Mouse (Mus musculus) lung, adult 2 months (tissue): Measurements from ENCODE around the gene Cdc42ep4. TPM values are rescaled to one million over a fixed set of nuclear protein-coding genes. Genes with fewer than 3 reads are reported as not detected.
A peak's percentile ranks its signal among the peaks of the same experiment; 100 is the strongest.

Experiments used
- DNase-seq: peaks from one replicate; pipeline ENCODE4 v3.0.0; 2022
- H3K4me1 ChIP-seq: fragments of 200-500 bp; 2 replicates; pipeline ENCODE4 v1.6.1; 2011; ENCODE audit warnings: low read length; ENCODE audit not compliant: control insufficient read depth, insufficient read depth
- H3K4me3 ChIP-seq: fragments of 200-500 bp; replicated peaks from 2 replicates; pipeline ENCODE3; 2011; ENCODE audit warnings: low read depth, mild to moderate bottlenecking, control low read depth, low read length; ENCODE audit errors: extremely low read depth
- CTCF ChIP-seq: fragments of 200-500 bp; IDR thresholded peaks from 2 replicates; pipeline ENCODE4 v1.5.1; 2011; ENCODE audit warnings: mild to moderate bottlenecking, low read length, control low read depth; ENCODE audit not compliant: insufficient read depth
- POLR2A ChIP-seq: fragments of 200-500 bp; IDR thresholded peaks from 2 replicates; pipeline ENCODE4 v1.6.1; 2011; ENCODE audit warnings: low read depth, mild to moderate bottlenecking, control low read depth, low read length, borderline replicate concordance; ENCODE audit errors: extremely low read depth
- WGBS: fragments of 180-500 bp; shearing (Covaris S2); methylation state at CpG from one replicate; pipeline ENCODE4 v1.1.7; 2018; 5-methylcytosine and 5-hydroxymethylcytosine counted together
- polyA plus RNA-seq: library from polyadenylated mRNA; depleted of rRNA; stranded (reverse); fragments of >200 nt; gene quantifications from 2 replicates; pipeline ENCODE4 v1.2.3, GENCODE M21; 2012

Cdc42ep4 gene
- polyA plus RNA-seq, 1 experiment, result 80.4 TPM

- WGBS, result 92% methylated on average over 10 of the region's 10 CpGs
- Histone ChIP-seq H3K4me1 (peaks cover 14% of the 10 kb centered on the region), H3K4me3 (no peak overlapping the region)
- no peak for DNase-seq
- TF ChIP-seq CTCF (no peak), POLR2A (no peak)
Measured at GRCm38 (mm10) chr11:113752685-113753430, 1.2 kb upstream of the Cdc42ep4 start.

GRCm38 (mm10) chr11:113752158-113752661, 529 bp upstream of the Cdc42ep4 start:
- no peak for DNase-seq
- Histone ChIP-seq H3K4me1 (peaks cover 19% of the 10 kb centered on the region), H3K4me3 (peak overlapping the region; percentile 91)
- 12% methylated on average over 15 of the region's 15 CpGs for WGBS
- TF ChIP-seq CTCF (no peak), POLR2A (no peak)

- TF ChIP-seq CTCF (peak; percentile 26; the same call in 1 of the 2 replicates), POLR2A (peak; percentile 72; the same call in 1 of the 2 replicates)
- under 1% methylated on average over 67 of the region's 67 CpGs for WGBS
- peak; percentile 87 for DNase-seq
- H3K4me1 ChIP-seq, result peaks cover 23% of the 10 kb centered on the region
- H3K4me3 ChIP-seq, result peak overlapping the region; percentile 91
Measured at GRCm38 (mm10) chr11:113750571-113751483, 854 bp downstream of the Cdc42ep4 start.

GRCm38 (mm10) chr11:113749749-113750351, 1.8 kb downstream of the Cdc42ep4 start:
- Histone ChIP-seq H3K4me3 (peak overlapping the region; percentile 91), H3K4me1 (peaks cover 26% of the 10 kb centered on the region)
- no peak for DNase-seq
- 12% methylated on average over 9 of the region's 9 CpGs for WGBS
- TF ChIP-seq POLR2A (peak; percentile 16; the same call in 1 of the 2 replicates), CTCF (no peak)

- 11% methylated on average over 21 of the region's 21 CpGs for WGBS
- peaks cover 26% of the 10 kb centered on the region for H3K4me1 ChIP-seq
- peak; percentile 77 for DNase-seq
- H3K4me3 ChIP-seq, result peak overlapping the region; percentile 91
- TF ChIP-seq POLR2A (peak; percentile 45; the same call in 1 of the 2 replicates), CTCF (no peak)
Measured at GRCm38 (mm10) chr11:113748797-113749521, 2.7 kb downstream of the Cdc42ep4 start.

GRCm38 (mm10) chr11:113747725-113748380, 3.8 kb downstream of the Cdc42ep4 start:
- no peak for DNase-seq
- peaks cover 26% of the 10 kb centered on the region for H3K4me1 ChIP-seq
- WGBS, result 50% methylated on average over 11 of the region's 11 CpGs
- TF ChIP-seq POLR2A, result no peak
- no peak for TF ChIP-seq CTCF
- no peak overlapping the region for H3K4me3 ChIP-seq

GRCm38 (mm10) chr11:113747056-113747455, 4.6 kb downstream of the Cdc42ep4 start:
- Histone ChIP-seq H3K4me3 (peak overlapping the region; percentile 39), H3K4me1 (peaks cover 26% of the 10 kb centered on the region)
- 13% methylated on average over 16 of the region's 16 CpGs for WGBS
- TF ChIP-seq CTCF (no peak), POLR2A (0 out of 2 replicates have a peak, but pooled peaks have one; percentile 50)
- DNase-seq, result no peak

GRCm38 (mm10) chr11:113745961-113746360, 5.7 kb downstream of the Cdc42ep4 start:
- TF ChIP-seq CTCF, result no peak
- no peak for TF ChIP-seq POLR2A

More at GRCm38 (mm10) chr11:113745961-113746360, 5.7 kb downstream of the Cdc42ep4 start:
- H3K4me3 ChIP-seq, result no peak overlapping the region
- peaks cover 29% of the 10 kb centered on the region for H3K4me1 ChIP-seq
- DNase-seq, result no peak
- 49% methylated on average over 4 of the region's 4 CpGs for WGBS
